In the genomic region with DNA sequence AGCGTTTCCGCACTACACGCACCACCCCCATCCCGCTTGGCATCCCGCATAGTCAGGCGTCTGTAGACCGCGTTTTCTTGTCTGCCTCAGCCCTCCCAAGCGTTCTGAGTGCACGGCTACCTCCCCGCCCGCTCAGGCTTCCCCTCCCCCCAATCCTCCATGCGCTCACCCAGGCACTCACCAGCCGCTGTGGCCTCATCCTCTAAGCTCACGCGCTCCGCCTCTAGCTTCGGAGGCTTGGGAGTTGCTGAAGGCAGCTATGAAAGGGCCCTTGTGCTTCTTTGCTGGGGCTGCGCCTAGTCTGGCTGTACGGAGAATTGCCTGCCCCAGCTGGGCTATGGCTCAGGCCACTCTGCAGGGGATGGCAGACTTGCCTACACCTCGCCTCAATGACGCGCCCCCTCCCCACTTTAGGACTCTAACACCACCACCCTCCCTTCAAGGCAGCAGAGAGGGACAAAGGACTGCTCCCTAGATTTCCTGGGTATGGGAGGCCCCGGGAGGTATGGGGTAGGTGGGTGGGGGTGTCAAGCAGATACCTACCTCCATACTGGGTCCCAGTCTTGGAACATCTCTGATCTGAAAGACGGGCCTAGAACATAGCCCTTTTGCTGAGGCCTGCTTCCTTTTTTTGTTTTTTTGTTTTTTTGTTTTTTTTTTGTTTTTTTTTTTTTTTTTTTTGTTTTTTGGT, we compare ENCODE assay signal across 8 mouse cellular contexts. TPM values are rescaled to one million over a fixed set of nuclear protein-coding genes. Genes with fewer than 3 reads are reported as not detected.
DNase-seq lines count a peak whose midpoint lies in the region; ATAC-seq and TF ChIP-seq lines count a peak whose summit lies in the region.

No protein-coding gene starts in this region.

- peak; percentile 35 for TF ChIP-seq CTCF in layer of hippocampus, adult 2 months (conservative IDR thresholded peaks at IDR 0.05)

- peak overlapping the region; percentile 31 for H3K4me3 ChIP-seq in embryonic facial prominence, embryonic 12.5 days
- H3K4me3 ChIP-seq in layer of hippocampus, adult 2 months, result peak overlapping the region; percentile 50
- H3K4me3 ChIP-seq in liver, embryonic 16.5 days (ENCODE audit: low read depth, low read length), result peak overlapping the region; percentile 47

- peak; percentile 53 for DNase-seq in ovary, postnatal 36 days (ENCODE audit: low spot score)
- DNase-seq in ovary, postnatal 14 days (ENCODE audit: low spot score), result no peak
- peak; percentile 61 to 71 for DNase-seq in heart, postnatal 10 days
- DNase-seq in layer of hippocampus, adult 2 months (ENCODE audit: low spot score in 2 of 2), result peak; percentile 81 to 87
- DNase-seq in right cerebral cortex, adult 2 months (ENCODE audit: low spot score in 2 of 2), result peak; percentile 81 to 83
- no peak for DNase-seq in adipocyte (ENCODE audit: low spot score)

- H3K36me3 ChIP-seq in embryonic facial prominence, embryonic 12.5 days, result no peaks in the 10 kb centered on the region; the same call in 1 of the 2 replicates
- no peaks in the 10 kb centered on the region for H3K36me3 ChIP-seq in liver, embryonic 16.5 days (ENCODE audit: control insufficient read depth, insufficient read depth)

- peak overlapping the region; percentile 89 for H3K27ac ChIP-seq in embryonic facial prominence, embryonic 12.5 days
- H3K27ac ChIP-seq in layer of hippocampus, adult 2 months, result peak overlapping the region; percentile 93
- peak overlapping the region; percentile 94 for H3K27ac ChIP-seq in liver, embryonic 16.5 days (ENCODE audit: low read length)

- peak; percentile 87 for ATAC-seq in embryonic facial prominence, embryonic 12.5 days (ENCODE audit: insufficient number of reproducible peaks, insufficient read depth, low FRiP score, low TSS enrichment)
- peak; percentile 35 for ATAC-seq in liver, embryonic 16.5 days (ENCODE audit: low read depth)

- peak overlapping the region; percentile 60 for H3K4me2 ChIP-seq in embryonic facial prominence, embryonic 12.5 days (replicated peaks)
- peak overlapping the region; percentile 64 for H3K4me2 ChIP-seq in liver, embryonic 16.5 days (ENCODE audit: low read depth, low read length)

- 3% methylated on average over 25 of the region's 25 CpGs for WGBS in embryonic facial prominence, embryonic 12.5 days
- 8% methylated on average over 25 of the region's 25 CpGs for WGBS in liver, embryonic 16.5 days (ENCODE audit: insufficient replicate concordance)

- intact Hi-C loops in heart, postnatal 10 days (cut with DNase I), result no loop called here

- H3K9me3 ChIP-seq in embryonic facial prominence, embryonic 12.5 days, result no peaks in the 10 kb centered on the region
- no peaks in the 10 kb centered on the region for H3K9me3 ChIP-seq in liver, embryonic 16.5 days (replicated peaks; ENCODE audit: control insufficient read depth, low read length)

- peak overlapping the region; percentile 53 for H3K9ac ChIP-seq in embryonic facial prominence, embryonic 12.5 days
- peak overlapping the region; percentile 53 for H3K9ac ChIP-seq in liver, embryonic 16.5 days (ENCODE audit: low read depth, low read length)

- peaks cover 13% of the 10 kb centered on the region for H3K4me1 ChIP-seq in embryonic facial prominence, embryonic 12.5 days
- H3K4me1 ChIP-seq in liver, embryonic 16.5 days (ENCODE audit: control insufficient read depth, low read depth, low read length), result peaks cover 46% of the 10 kb centered on the region

- no peaks in the 10 kb centered on the region for H3K27me3 ChIP-seq in embryonic facial prominence, embryonic 12.5 days
- H3K27me3 ChIP-seq in liver, embryonic 16.5 days (ENCODE audit: control insufficient read depth, insufficient read depth, low read depth, low read length), result no peaks in the 10 kb centered on the region

RNA-seq across cellular contexts. Expression of a gene that starts 2.4 kb away (rescaled TPM):
- 1.3 and 1.8 TPM in 2 replicates for polyA plus RNA-seq in embryonic facial prominence, embryonic 12.5 days (2016; fragmentation: Nextera tagmentation; extraction: Ambion mirVana)
- total RNA-seq in heart, postnatal 10 days (2021), result under 1 TPM in 1 of 2 experiments, not detected in 1; 0.17 TPM
- total RNA-seq in layer of hippocampus, adult 2 months (2021), result 1 to 10 TPM; 1.2 TPM
- polyA plus RNA-seq in liver, embryonic 16.5 days (2015; fragmentation: Nextera tagmentation; extraction: Ambion mirVana), result 20.7 and 23.7 TPM in 2 replicates

RNA-seq across cellular contexts. Expression of a gene that starts 8.3 kb away (rescaled TPM):
- 16.6 and 18.8 TPM in 2 replicates for polyA plus RNA-seq in embryonic facial prominence, embryonic 12.5 days (2016; fragmentation: Nextera tagmentation; extraction: Ambion mirVana)
- total RNA-seq in heart, postnatal 10 days (2021), result 10 to 100 TPM; 12.8 to 13.4 TPM
- 10 to 100 TPM; 50.2 to 51.5 TPM for total RNA-seq in layer of hippocampus, adult 2 months (2021)
- 3.1 and 3.4 TPM in 2 replicates for polyA plus RNA-seq in liver, embryonic 16.5 days (2015; fragmentation: Nextera tagmentation; extraction: Ambion mirVana)

RNA-seq across cellular contexts. Expression of a gene that starts 14.4 kb away (rescaled TPM):
- polyA plus RNA-seq in embryonic facial prominence, embryonic 12.5 days (2016; fragmentation: Nextera tagmentation; extraction: Ambion mirVana), result 45.4 and 46.8 TPM in 2 replicates
- total RNA-seq in heart, postnatal 10 days (2021), result 10 to 100 TPM; 18.0 to 24.2 TPM
- total RNA-seq in layer of hippocampus, adult 2 months (2021), result 10 to 100 TPM; 21.3 to 22.4 TPM
- polyA plus RNA-seq in liver, embryonic 16.5 days (2015; fragmentation: Nextera tagmentation; extraction: Ambion mirVana), result 2.3 and 2.9 TPM in 2 replicates

RNA-seq across cellular contexts. Expression of a gene that starts 17.6 kb away (rescaled TPM):
- 13.4 and 14.5 TPM in 2 replicates for polyA plus RNA-seq in embryonic facial prominence, embryonic 12.5 days (2016; fragmentation: Nextera tagmentation; extraction: Ambion mirVana)
- 10 to 100 TPM; 13.2 to 14.6 TPM for total RNA-seq in heart, postnatal 10 days (2021)
- 10 to 100 TPM; 16.8 to 17.1 TPM for total RNA-seq in layer of hippocampus, adult 2 months (2021)
- polyA plus RNA-seq in liver, embryonic 16.5 days (2015; fragmentation: Nextera tagmentation; extraction: Ambion mirVana), result 5.0 and 5.8 TPM in 2 replicates

RNA-seq across cellular contexts. Expression of a gene that starts 48.2 kb away (rescaled TPM):
- 22.3 and 22.6 TPM in 2 replicates for polyA plus RNA-seq in embryonic facial prominence, embryonic 12.5 days (2016; fragmentation: Nextera tagmentation; extraction: Ambion mirVana)
- 10 to 100 TPM; 10.2 to 10.3 TPM for total RNA-seq in heart, postnatal 10 days (2021)
- total RNA-seq in layer of hippocampus, adult 2 months (2021), result 10 to 100 TPM; 40.7 to 43.5 TPM
- 10.0 and 10.8 TPM in 2 replicates for polyA plus RNA-seq in liver, embryonic 16.5 days (2015; fragmentation: Nextera tagmentation; extraction: Ambion mirVana)

Comparison
In these comparisons a context has a peak if more than half of its experiments do, and no peak if none do; other contexts are left out.
1. DNase-seq: peak in ovary, postnatal 36 days (single experiment), heart, postnatal 10 days (2 of 2), layer of hippocampus, adult 2 months (2 of 2) and right cerebral cortex, adult 2 months (2 of 2); none in ovary, postnatal 14 days (single experiment) and adipocyte (single experiment).
2. Peak in every context shown above with its lines, with median percentiles within 50 percentile points of each other: H3K27ac ChIP-seq and H3K4me3 ChIP-seq.